Mouse (Mus musculus): ENCODE measurements around the gene Mbtps2.

Mbtps2 gene

GRCm38 (mm10) chrX:157501871-157502270, 96.6 kb downstream of the Mbtps2 start:
- DNase-seq (ENCODE audit: low spot score): no peak

- no peak for DNase-seq (ENCODE audit: low spot score)
Observed at GRCm38 (mm10) chrX:157500004-157500403, 98.5 kb downstream of the Mbtps2 start.

GRCm38 (mm10) chrX:157493159-157493558, 105.4 kb downstream of the Mbtps2 start:
- DNase-seq (ENCODE audit: low spot score): no peak

- DNase-seq (ENCODE audit: low spot score): no peak
Observed at GRCm38 (mm10) chrX:157491944-157492726, 106.4 kb downstream of the Mbtps2 start, which contains the start of gene Sms. Gene Sms (minus strand): TSS chrX:157492287.

- DNase-seq (ENCODE audit: low spot score): no peak
Observed at GRCm38 (mm10) chrX:157491145-157491935, 107.2 kb downstream of the Mbtps2 start.

- DNase-seq (ENCODE audit: low spot score): no peak
Observed at GRCm38 (mm10) chrX:157490769-157491144, 107.8 kb downstream of the Mbtps2 start.

GRCm38 (mm10) chrX:157489871-157490721, 108.4 kb downstream of the Mbtps2 start:
- DNase-seq (ENCODE audit: low spot score): no peak

- DNase-seq (ENCODE audit: low spot score): no peak
Observed at GRCm38 (mm10) chrX:157488831-157489230, 109.7 kb downstream of the Mbtps2 start.

- no peak for DNase-seq (ENCODE audit: low spot score)
Observed at GRCm38 (mm10) chrX:157486765-157487164, 111.8 kb downstream of the Mbtps2 start.
